ENCODE assay signal across 8 mouse cellular contexts in the genomic region with DNA sequence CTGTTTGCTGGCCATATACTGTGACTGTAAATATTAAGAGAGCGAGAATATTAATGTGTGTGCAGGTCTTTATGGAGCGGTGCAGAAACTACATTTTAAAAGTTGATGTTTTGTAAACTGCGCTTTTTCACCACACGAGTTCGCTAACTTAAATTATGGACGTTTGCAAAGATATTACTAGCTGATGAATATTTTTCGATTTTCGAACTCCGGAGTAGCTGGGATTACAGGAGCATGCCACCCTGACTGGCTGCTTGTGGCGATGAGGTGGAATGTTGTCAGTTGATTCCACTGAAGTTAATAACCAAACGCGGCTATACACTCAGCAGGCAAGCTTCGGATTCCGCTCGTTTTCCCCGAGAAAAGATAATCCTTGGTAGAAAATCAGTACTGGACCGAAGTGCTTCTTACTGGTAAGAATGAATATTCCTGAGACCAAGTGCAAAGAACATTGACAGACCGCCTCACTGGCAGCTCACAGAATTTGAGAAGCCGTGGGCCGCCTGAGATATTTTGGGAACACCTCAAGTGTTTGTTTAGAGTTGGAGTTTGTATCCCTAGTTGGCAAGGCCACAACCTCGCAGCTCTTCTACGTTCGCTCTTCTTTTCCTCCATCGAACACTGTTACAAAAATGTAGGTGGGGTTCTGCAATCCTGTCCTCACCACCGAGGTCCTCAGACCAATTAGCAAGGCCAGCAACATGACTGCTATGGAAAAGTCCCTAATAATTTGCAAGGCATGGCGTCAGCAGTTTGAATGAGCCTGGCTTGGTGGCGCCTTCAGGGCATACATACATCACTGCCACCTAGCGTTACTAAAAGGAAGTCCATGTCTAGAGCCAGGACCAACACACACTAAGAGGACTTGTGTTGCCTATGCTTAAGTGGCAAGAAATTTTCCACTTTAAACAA. TPM values are rescaled to one million over a fixed set of nuclear protein-coding genes. Genes with fewer than 3 reads are reported as not detected.
DNase-seq lines count a peak whose midpoint lies in the region; ATAC-seq and TF ChIP-seq lines count a peak whose summit lies in the region.

No protein-coding gene starts in this region.

- H3K9me3 ChIP-seq in embryonic facial prominence, embryonic 15.5 days (replicated peaks) = no peaks in the 10 kb centered on the region
- H3K9me3 ChIP-seq in limb, embryonic 13.5 days = no peaks in the 10 kb centered on the region
- H3K9me3 ChIP-seq in midbrain, embryonic 14.5 days (ENCODE audit: control insufficient read depth, low read length) = no peaks in the 10 kb centered on the region

- TF ChIP-seq CTCF in C2C12 (IDR thresholded peaks at IDR 0.05; ENCODE audit: control insufficient read depth, insufficient read depth, insufficient read length) = peak; percentile 65
- peak; percentile 53 for TF ChIP-seq CTCF in bone marrow macrophage, adult 2 months (IDR thresholded peaks at IDR 0.05; ENCODE audit: low read depth, low read length)

- peaks cover 52% of the 10 kb centered on the region for H3K79me2 ChIP-seq in C2C12 (ENCODE audit: control insufficient read depth, insufficient read depth)

- peaks cover 37% of the 10 kb centered on the region for H3K79me3 ChIP-seq in C2C12 (ENCODE audit: low read depth)

- H3K4me1 ChIP-seq in bone marrow macrophage, adult 2 months (ENCODE audit: control insufficient read depth, insufficient read depth, low read length) = peaks cover 38% of the 10 kb centered on the region
- H3K4me1 ChIP-seq in embryonic facial prominence, embryonic 15.5 days = peaks cover 18% of the 10 kb centered on the region
- peaks cover 40% of the 10 kb centered on the region for H3K4me1 ChIP-seq in limb, embryonic 13.5 days
- peaks cover 12% of the 10 kb centered on the region for H3K4me1 ChIP-seq in midbrain, embryonic 14.5 days (ENCODE audit: control insufficient read depth, insufficient read depth, low read length)

- no peak for ATAC-seq in embryonic facial prominence, embryonic 15.5 days (ENCODE audit: insufficient number of reproducible peaks, low FRiP score, low TSS enrichment, low read depth)
- peak; percentile 52; the same call in 1 of the 2 replicates for ATAC-seq in limb, embryonic 13.5 days (ENCODE audit: low FRiP score, low read depth)
- peak; percentile 69 for ATAC-seq in midbrain, embryonic 14.5 days (ENCODE audit: low FRiP score, low TSS enrichment)

- 7% methylated on average over 28 of the region's 28 CpGs for WGBS in embryonic facial prominence, embryonic 15.5 days
- WGBS in limb, embryonic 13.5 days = 12% methylated on average over 28 of the region's 28 CpGs
- 13% methylated on average over 28 of the region's 28 CpGs for WGBS in midbrain, embryonic 14.5 days

- no peaks in the 10 kb centered on the region for H3K27me3 ChIP-seq in C2C12 (ENCODE audit: control insufficient read depth, insufficient read depth, insufficient read length)
- H3K27me3 ChIP-seq in embryonic facial prominence, embryonic 15.5 days = no peaks in the 10 kb centered on the region
- no peaks in the 10 kb centered on the region for H3K27me3 ChIP-seq in limb, embryonic 13.5 days
- peaks cover 18% of the 10 kb centered on the region for H3K27me3 ChIP-seq in midbrain, embryonic 14.5 days (ENCODE audit: control insufficient read depth, insufficient read depth, low read length)

- H3K27ac ChIP-seq in bone marrow macrophage, adult 2 months (ENCODE audit: insufficient read depth, low read depth, low read length) = peak overlapping the region; percentile 48
- peak overlapping the region; percentile 71; the same call in 1 of the 2 replicates for H3K27ac ChIP-seq in embryonic facial prominence, embryonic 15.5 days (replicated peaks)
- H3K27ac ChIP-seq in limb, embryonic 13.5 days = no peak overlapping the region
- no peak overlapping the region for H3K27ac ChIP-seq in midbrain, embryonic 14.5 days (replicated peaks; ENCODE audit: low read depth, low read length)

- H3K4me3 ChIP-seq in C2C12 (ENCODE audit: insufficient read depth, poor library complexity, severe bottlenecking) = peak overlapping the region; percentile 72
- H3K4me3 ChIP-seq in bone marrow macrophage, adult 2 months (ENCODE audit: insufficient read depth, low read length) = peak overlapping the region; percentile 92
- H3K4me3 ChIP-seq in embryonic facial prominence, embryonic 15.5 days (replicated peaks) = peak overlapping the region; percentile 72
- H3K4me3 ChIP-seq in limb, embryonic 13.5 days = peak overlapping the region; percentile 72
- H3K4me3 ChIP-seq in midbrain, embryonic 14.5 days (replicated peaks; ENCODE audit: low read depth, low read length) = peak overlapping the region; percentile 51

- peak overlapping the region; percentile 89 for H3ac ChIP-seq in C2C12 (ENCODE audit: control insufficient read depth, insufficient read length, low read depth)

- peaks cover 7% of the 10 kb centered on the region for H3K36me3 ChIP-seq in C2C12 (ENCODE audit: control insufficient read depth, insufficient read depth)
- no peaks in the 10 kb centered on the region for H3K36me3 ChIP-seq in embryonic facial prominence, embryonic 15.5 days
- H3K36me3 ChIP-seq in limb, embryonic 13.5 days = no peaks in the 10 kb centered on the region
- H3K36me3 ChIP-seq in midbrain, embryonic 14.5 days (ENCODE audit: control insufficient read depth, insufficient read depth, low read length) = no peaks in the 10 kb centered on the region

- peak overlapping the region; percentile 92 for H3K4me2 ChIP-seq in embryonic facial prominence, embryonic 15.5 days (replicated peaks)
- peak overlapping the region; percentile 94 for H3K4me2 ChIP-seq in limb, embryonic 13.5 days (replicated peaks)
- peak overlapping the region; percentile 98 for H3K4me2 ChIP-seq in midbrain, embryonic 14.5 days (ENCODE audit: low read length)

- no peak for TF ChIP-seq POLR2A in bone marrow macrophage, adult 2 months (IDR thresholded peaks at IDR 0.05; ENCODE audit: borderline replicate concordance, low read depth, low read length)

- H3K9ac ChIP-seq in embryonic facial prominence, embryonic 15.5 days = peak overlapping the region; percentile 91; the same call in 1 of the 2 replicates
- peak overlapping the region; percentile 90 for H3K9ac ChIP-seq in limb, embryonic 13.5 days
- no peak overlapping the region; the same call in 1 of the 2 replicates for H3K9ac ChIP-seq in midbrain, embryonic 14.5 days (replicated peaks; ENCODE audit: low read length)

- DNase-seq in heart, adult 9 months (ENCODE audit: low spot score in 2 of 2) = peak; percentile 83 to 85
- peak; percentile 79 to 83 for DNase-seq in kidney, adult 8-10 months
- DNase-seq in midbrain, embryonic 14.5 days = peak; percentile 88
- peak; percentile 63 to 69 for DNase-seq in spleen, postnatal 36 days (ENCODE audit: low spot score in 2 of 2)

TF ChIP-seq in C2C12, 6 proteins besides CTCF, POLR2A, EP300 and RAD21:
- TF ChIP-seq CEBPB (IDR thresholded peaks at IDR 0.05; ENCODE audit: low read depth) (no peak), USF1 (IDR thresholded peaks at IDR 0.05; ENCODE audit: low read depth) (no peak)

RNA-seq across cellular contexts. Expression of a gene that starts 0.7 kb away (rescaled TPM):
- polyA plus RNA-seq in C2C12 (2012; fragmentation: generic; extraction: Trizol) = 41.8 TPM
- polyA plus RNA-seq in bone marrow macrophage, adult 2 months (2012; ENCODE audit: insufficient read depth, insufficient read length, missing spikeins) = 21.1 and 24.6 TPM in 2 replicates
- polyA plus RNA-seq in embryonic facial prominence, embryonic 15.5 days (2015; fragmentation: Nextera tagmentation; extraction: Ambion mirVana) = 16.9 TPM in 2 replicates
- polyA plus RNA-seq in limb, embryonic 13.5 days (2015; fragmentation: Nextera tagmentation; extraction: Ambion mirVana) = 12.4 and 14.1 TPM in 2 replicates
- 1.3 and 3.6 TPM in 2 replicates for polyA plus RNA-seq in midbrain, embryonic 14.5 days (2014; fragmentation: Nextera tagmentation; extraction: Ambion mirVana)

RNA-seq across cellular contexts. Expression of a gene that starts 23.2 kb away (rescaled TPM):
- polyA plus RNA-seq in C2C12 (2012; fragmentation: generic; extraction: Trizol) = not detected
- polyA plus RNA-seq in bone marrow macrophage, adult 2 months (2012; ENCODE audit: insufficient read depth, insufficient read length, missing spikeins) = not detected in 2 replicates
- not detected in 2 replicates for polyA plus RNA-seq in embryonic facial prominence, embryonic 15.5 days (2015; fragmentation: Nextera tagmentation; extraction: Ambion mirVana)
- polyA plus RNA-seq in limb, embryonic 13.5 days (2015; fragmentation: Nextera tagmentation; extraction: Ambion mirVana) = not detected in 2 replicates
- not detected in 2 replicates for polyA plus RNA-seq in midbrain, embryonic 14.5 days (2014; fragmentation: Nextera tagmentation; extraction: Ambion mirVana)

RNA-seq across cellular contexts. Expression of a gene that starts 38.4 kb away (rescaled TPM):
- polyA plus RNA-seq in C2C12 (2012; fragmentation: generic; extraction: Trizol) = 4.0 TPM
- polyA plus RNA-seq in bone marrow macrophage, adult 2 months (2012; ENCODE audit: insufficient read depth, insufficient read length, missing spikeins) = 0.36 and 0.44 TPM in 2 replicates
- 27.2 and 27.8 TPM in 2 replicates for polyA plus RNA-seq in embryonic facial prominence, embryonic 15.5 days (2015; fragmentation: Nextera tagmentation; extraction: Ambion mirVana)
- polyA plus RNA-seq in limb, embryonic 13.5 days (2015; fragmentation: Nextera tagmentation; extraction: Ambion mirVana) = 9.9 and 10.6 TPM in 2 replicates
- 0.63 and 0.87 TPM in 2 replicates for polyA plus RNA-seq in midbrain, embryonic 14.5 days (2014; fragmentation: Nextera tagmentation; extraction: Ambion mirVana)

Comparison
In these comparisons a context has a peak if more than half of its experiments do, and no peak if none do; other contexts are left out.
1. H3K27ac ChIP-seq: peak in bone marrow macrophage, adult 2 months (single experiment) and embryonic facial prominence, embryonic 15.5 days (single experiment); none in limb, embryonic 13.5 days (single experiment) and midbrain, embryonic 14.5 days (single experiment).
2. Peak in every context shown above with its lines, with median percentiles within 50 percentile points of each other: H3K4me3 ChIP-seq, H3K4me2 ChIP-seq and DNase-seq.